Mouse (Mus musculus) cerebellum, adult 9-10 months (tissue): ENCODE measurements around the gene Ppp1r14a.
A peak's percentile ranks its signal among the peaks of the same experiment; 100 is the strongest.

Experiments used
- DNase-seq: peaks from one replicate; pipeline ENCODE4 v3.0.0; 2022

Ppp1r14a gene

GRCm38 (mm10) chr7:29335841-29336671 is 46.9 kb downstream of the Ppp1r14a start:
- DNase-seq, result no peak

GRCm38 (mm10) chr7:29336795-29337319 is 47.7 kb downstream of the Ppp1r14a start:
- DNase-seq, result no peak

GRCm38 (mm10) chr7:29337766-29338165 is 48.7 kb downstream of the Ppp1r14a start:
- DNase-seq, result no peak

- DNase-seq, result no peak
These were observed 49.3 kb downstream of the Ppp1r14a start for GRCm38 (mm10) chr7:29338351-29338919.

GRCm38 (mm10) chr7:29338984-29339679 is 50.0 kb downstream of the Ppp1r14a start:
- DNase-seq, result no peak

- DNase-seq, result no peak
These were observed 51.1 kb downstream of the Ppp1r14a start for GRCm38 (mm10) chr7:29340247-29340646.

GRCm38 (mm10) chr7:29340838-29341237 is 51.7 kb downstream of the Ppp1r14a start:
- no peak for DNase-seq

GRCm38 (mm10) chr7:29341722-29342121 is 52.6 kb downstream of the Ppp1r14a start:
- no peak for DNase-seq

- DNase-seq, result peak; percentile 70
These were observed 53.5 kb downstream of the Ppp1r14a start for GRCm38 (mm10) chr7:29342489-29343092.
